Mouse (Mus musculus) CH12.LX (cell line): ENCODE measurements around the gene Nsd1. TPM values are rescaled to one million over a fixed set of nuclear protein-coding genes. Genes with fewer than 3 reads are reported as not detected.

Experiments
- DNase-seq: peaks from one replicate; pipeline ENCODE4 v3.0.0-alpha.2; 2013; ENCODE audit errors: extremely low read depth
- H3K27ac ChIP-seq: 2 replicates; pipeline ENCODE4 v1.5.1; 2012; ENCODE audit warnings: low read depth, mild to moderate bottlenecking, control low read depth, moderate library complexity; ENCODE audit not compliant: insufficient read depth
- H3K27me3 ChIP-seq: replicated peaks from 2 replicates; pipeline ENCODE3; 2012; ENCODE audit warnings: inconsistent platforms
- H3K36me3 ChIP-seq, 2 experiments: replicated peaks in 1 of 2; 2 replicates each; pipeline versions ENCODE3 to v1.6.1; 2012; ENCODE audit warnings: inconsistent platforms in 1 of 2, low read length in 1 of 2, mild to moderate bottlenecking in 1 of 2, mixed read lengths in 1 of 2, moderate library complexity in 1 of 2; ENCODE audit not compliant: control insufficient read depth in 1 of 2, insufficient read depth in 1 of 2
- H3K4me1 ChIP-seq, 2 experiments: 2 replicates each; pipeline ENCODE4 v1.6.1; 2012; ENCODE audit warnings: inconsistent platforms in 1 of 2, moderate library complexity in 1 of 2; ENCODE audit not compliant: insufficient read depth in 2 of 2, control insufficient read depth in 1 of 2
- H3K4me2 ChIP-seq: 2 replicates; pipeline ENCODE4 v1.6.1; 2012; ENCODE audit warnings: low read depth, mild to moderate bottlenecking, control low read depth; ENCODE audit not compliant: poor library complexity, insufficient read depth, severe bottlenecking
- H3K4me3 ChIP-seq, 3 experiments: fragments of 150-350 bp in 1 of 3; sonication (generic) in 1 of 3; replicated peaks in 1 of 3; 2 replicates each; pipeline versions ENCODE3 to v1.5.1; 2011 to 2012; ENCODE audit warnings: low read depth in 2 of 3, low read length in 2 of 3, mild to moderate bottlenecking in 2 of 3, moderate library complexity in 2 of 3, control low read depth in 1 of 3, improper control_type of control experiment in 1 of 3, inconsistent platforms in 1 of 3, mixed read lengths in 1 of 3; ENCODE audit not compliant: poor library complexity in 1 of 3
- H3K79me2 ChIP-seq: replicated peaks from 2 replicates; pipeline ENCODE4 v1.6.1; 2012; ENCODE audit warnings: mild to moderate bottlenecking, moderate library complexity; ENCODE audit not compliant: control insufficient read depth, poor library complexity, insufficient read depth, severe bottlenecking; ENCODE audit errors: extremely low read depth
- H3K9ac ChIP-seq: 2 replicates; pipeline ENCODE4 v1.6.1; 2012; ENCODE audit warnings: low read depth, mild to moderate bottlenecking, control low read depth, moderate library complexity; ENCODE audit not compliant: insufficient read depth
- H3K9me3 ChIP-seq: replicated peaks from 2 replicates; pipeline ENCODE3; 2012; ENCODE audit warnings: low read length, inconsistent platforms, mixed read lengths
- CHD1 ChIP-seq: IDR thresholded peaks from 2 replicates; pipeline ENCODE4 v1.6.1; 2012; ENCODE audit warnings: low read depth, low read length, improper control_type of control experiment, inconsistent platforms
- CHD2 ChIP-seq: IDR thresholded peaks from 2 replicates; pipeline ENCODE4 v1.6.1; 2011; ENCODE audit warnings: low read length, improper control_type of control experiment
- CTCF ChIP-seq, 2 experiments: IDR thresholded peaks in 1 of 2; conservative IDR thresholded peaks in 1 of 2; 2 replicates each; pipeline ENCODE4 v1.5.1; 2011 to 2012; ENCODE audit warnings: low read depth in 2 of 2, low read length in 2 of 2, improper control_type of control experiment in 1 of 2, inconsistent platforms in 1 of 2, mild to moderate bottlenecking in 1 of 2, moderate library complexity in 1 of 2
- E2F4 ChIP-seq: IDR thresholded peaks from 2 replicates; pipeline ENCODE4 v1.6.1; 2011; ENCODE audit warnings: low read depth, low read length, improper control_type of control experiment; ENCODE audit not compliant: insufficient replicate concordance
- EP300 ChIP-seq: IDR thresholded peaks from 2 replicates; pipeline ENCODE4 v1.6.1; 2011; ENCODE audit warnings: low read length, improper control_type of control experiment
- ETS1 ChIP-seq: conservative IDR thresholded peaks from 2 replicates; pipeline ENCODE4 v1.6.1; 2012; ENCODE audit warnings: low read depth, mild to moderate bottlenecking, inconsistent platforms, low read length, improper control_type of control experiment, moderate library complexity
- GABPA ChIP-seq: IDR thresholded peaks from 2 replicates; pipeline ENCODE4 v1.6.1; 2012; ENCODE audit warnings: low read depth, low read length, improper control_type of control experiment, inconsistent platforms; ENCODE audit not compliant: insufficient replicate concordance
- HCFC1 ChIP-seq: IDR thresholded peaks from 2 replicates; pipeline ENCODE4 v1.6.1; 2012; ENCODE audit warnings: low read depth, mild to moderate bottlenecking, inconsistent platforms, low read length, improper control_type of control experiment
- IRF4 ChIP-seq: IDR thresholded peaks from 2 replicates; pipeline ENCODE4 v1.6.1; 2014; ENCODE audit warnings: low read depth, mild to moderate bottlenecking, inconsistent platforms, low read length, improper control_type of control experiment
- JUN ChIP-seq: IDR thresholded peaks from 2 replicates; pipeline ENCODE4 v1.6.1; 2011; ENCODE audit warnings: low read depth, mild to moderate bottlenecking, low read length, improper control_type of control experiment, moderate library complexity; ENCODE audit not compliant: insufficient read depth
- JUND ChIP-seq: conservative IDR thresholded peaks from 2 replicates; pipeline ENCODE4 v1.6.1; 2011; ENCODE audit warnings: low read depth, low read length, improper control_type of control experiment
- MAFK ChIP-seq: IDR thresholded peaks from 2 replicates; pipeline ENCODE4 v1.6.1; 2011; ENCODE audit warnings: low read length, improper control_type of control experiment; ENCODE audit not compliant: insufficient replicate concordance
- MAX ChIP-seq: IDR thresholded peaks from 2 replicates; pipeline ENCODE4 v1.6.1; 2011; ENCODE audit warnings: low read length, improper control_type of control experiment
- MAZ ChIP-seq: IDR thresholded peaks from 2 replicates; pipeline ENCODE4 v1.6.1; 2012; ENCODE audit warnings: low read depth, mild to moderate bottlenecking, inconsistent platforms, low read length, improper control_type of control experiment, moderate library complexity
- MEF2A ChIP-seq: IDR thresholded peaks from 2 replicates; pipeline ENCODE4 v1.6.1; 2014; ENCODE audit warnings: low read depth, mild to moderate bottlenecking, inconsistent platforms, low read length, improper control_type of control experiment, borderline replicate concordance
- MXI1 ChIP-seq: IDR thresholded peaks from 2 replicates; pipeline ENCODE4 v1.6.1; 2011; ENCODE audit warnings: mild to moderate bottlenecking, low read depth, low read length, improper control_type of control experiment
- MYC ChIP-seq: IDR thresholded peaks from 2 replicates; pipeline ENCODE4 v1.6.1; 2011; ENCODE audit warnings: low read depth, mild to moderate bottlenecking, improper control_type of control experiment, low read length
- NELFE ChIP-seq: IDR thresholded peaks from 2 replicates; pipeline ENCODE4 v1.6.1; 2011; ENCODE audit warnings: low read depth, low read length, improper control_type of control experiment
- PAX5 ChIP-seq: IDR thresholded peaks from 2 replicates; pipeline ENCODE4 v1.6.1; 2012; ENCODE audit warnings: low read length, inconsistent platforms, mixed read lengths
- POLR2A ChIP-seq: IDR thresholded peaks from 2 replicates; pipeline ENCODE4 v1.6.1; 2011; ENCODE audit warnings: low read depth, mild to moderate bottlenecking, improper control_type of control experiment, low read length
- RAD21 ChIP-seq: IDR thresholded peaks from 2 replicates; pipeline ENCODE4 v1.6.1; 2011; ENCODE audit warnings: low read depth, mild to moderate bottlenecking, low read length, improper control_type of control experiment, moderate library complexity
- RCOR1 ChIP-seq: conservative IDR thresholded peaks from 2 replicates; pipeline ENCODE4 v1.6.1; 2012; ENCODE audit warnings: low read depth, mild to moderate bottlenecking, inconsistent platforms, low read length, improper control_type of control experiment
- SIN3A ChIP-seq: IDR thresholded peaks from 2 replicates; pipeline ENCODE4 v1.6.1; 2012; ENCODE audit warnings: low read length, improper control_type of control experiment, inconsistent platforms
- SMC3 ChIP-seq: IDR thresholded peaks from 2 replicates; pipeline ENCODE4 v1.6.1; 2011; ENCODE audit warnings: low read depth, low read length, improper control_type of control experiment
- TCF12 ChIP-seq: IDR thresholded peaks from 2 replicates; pipeline ENCODE4 v1.6.1; 2014; ENCODE audit warnings: low read depth, mild to moderate bottlenecking, inconsistent platforms, low read length, improper control_type of control experiment
- UBTF ChIP-seq: IDR thresholded peaks from 2 replicates; pipeline ENCODE4 v1.6.1; 2012; ENCODE audit warnings: low read depth, mild to moderate bottlenecking, inconsistent platforms, low read length, improper control_type of control experiment, moderate library complexity
- USF1 ChIP-seq: IDR thresholded peaks from 2 replicates; pipeline ENCODE4 v1.6.1; 2014; ENCODE audit warnings: low read depth, mild to moderate bottlenecking, inconsistent platforms, low read length, improper control_type of control experiment
- USF2 ChIP-seq: conservative IDR thresholded peaks from 2 replicates; pipeline ENCODE4 v1.6.1; 2011; ENCODE audit warnings: low read depth, low read length, improper control_type of control experiment
- ZKSCAN1 ChIP-seq: IDR thresholded peaks from 2 replicates; pipeline ENCODE4 v1.6.1; 2012; ENCODE audit warnings: low read depth, inconsistent platforms, low read length, improper control_type of control experiment, borderline replicate concordance
- ZNF384 ChIP-seq: IDR thresholded peaks from 2 replicates; pipeline ENCODE4 v1.6.1; 2012; ENCODE audit warnings: low read depth, low read length, improper control_type of control experiment, inconsistent platforms
- dilution Hi-C: fragments of 300-500 bp; cut with MboI; formaldehyde crosslinking; loops from 2 replicates; pipeline ENCODE4 v1.14.3; 2020; ENCODE audit warnings: low sequenced_read_pairs; ENCODE audit not compliant: extremely low pct_unique_long_range_greater_than_20kb, extremely low pct_ligation_motif_present
- in situ Hi-C: fragments of 300-500 bp; cut with MboI; formaldehyde crosslinking; loops from 3 replicates; pipeline ENCODE4 v1.14.3; 2019; ENCODE audit warnings: low sequenced_read_pairs, low pct_ligation_motif_present, low pct_unique_long_range_greater_than_20kb, mixed read lengths
- polyA plus RNA-seq: library from polyadenylated mRNA; unstranded; fragments of >175 nt; gene quantifications from 2 replicates; pipeline ENCODE4 v1.2.1, GENCODE M21; 2012; ENCODE audit warnings: low read depth; ENCODE audit not compliant: insufficient read length
- total RNA-seq, 2 experiments: library from RNA; depleted of rRNA; stranded (reverse); fragments of 300-350 nt in 1 of 2; fragments of >200 nt in 1 of 2; gene quantifications; 2 replicates each; pipeline ENCODE4 v1.2.3; 2012 to 2014

The Nsd1 gene
- total and polyA plus RNA-seq, 3 experiments = 11.8 to 13.8 (median 12.6) TPM

- Histone ChIP-seq H3K4me2 (peak overlapping the region; percentile 87), H3K9me3 (peaks cover 5% of the 10 kb centered on the region), H3K9ac (peak overlapping the region; percentile 84), H3K27ac (no peak overlapping the region), H3K27me3 (no peaks in the 10 kb centered on the region), H3K4me3 (peak overlapping the region; percentile 65 to 84 (median 75)), H3K36me3 (peaks cover 0 to 5% of the 10 kb centered on the region in 2 experiments), H3K4me1 (peaks cover 0 to 10% of the 10 kb centered on the region in 2 experiments; a peak in 1 of 4 replicates), H3K79me2 (no peaks in the 10 kb centered on the region)
- no peak for DNase-seq
- in situ Hi-C loops = no loop called here
- TF ChIP-seq ZNF384 (peak; percentile 41; the same call in 1 of the 2 replicates), CHD2 (peak; percentile 50), NELFE (no peak)
- dilution Hi-C loops = no loop called here
Observed at GRCm38 (mm10) chr13:55189531-55190107, 20.0 kb upstream of the Nsd1 start.

DNA sequence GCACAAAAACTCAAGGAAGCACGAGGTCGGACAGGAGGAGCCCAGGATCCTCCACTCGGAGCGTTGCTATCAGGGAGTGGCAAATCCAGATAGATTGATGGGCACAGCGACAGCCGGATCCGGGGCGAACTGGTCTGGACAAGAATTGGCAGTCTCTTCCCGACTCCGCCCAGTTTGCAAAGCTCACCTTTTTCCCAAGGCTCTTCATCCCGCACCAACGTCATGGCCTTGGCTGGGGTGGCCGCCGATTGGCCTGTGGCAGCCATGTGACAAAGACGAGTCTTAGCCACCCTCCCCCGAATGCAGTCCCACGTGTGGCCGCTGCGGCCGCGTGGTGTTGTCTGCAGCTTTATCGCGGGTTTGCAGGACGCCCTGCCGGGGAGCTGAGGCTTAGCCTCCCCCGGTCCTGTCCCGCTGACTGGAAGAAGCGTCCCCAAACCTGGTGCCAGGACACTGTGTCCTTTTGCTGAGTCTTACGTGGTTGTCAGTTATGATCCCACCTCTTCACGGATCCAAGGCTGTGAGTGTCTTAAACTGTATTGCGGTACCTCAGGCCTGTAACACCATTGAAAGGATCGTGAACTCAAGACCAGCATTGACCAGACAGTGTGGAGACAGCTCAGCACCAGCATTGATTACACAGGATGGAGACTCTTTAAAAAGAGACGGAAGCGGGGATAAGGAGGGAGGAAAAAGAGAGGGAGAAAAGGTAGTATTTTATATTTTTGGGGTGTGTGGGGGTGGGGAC lies 19.3 kb upstream of the Nsd1 start:
- H3K4me3 ChIP-seq = peak overlapping the region; percentile 65 to 84 (median 75)
- in situ Hi-C loops (no loop called here), dilution Hi-C loops (no loop called here)
- no peak for TF ChIP-seq MAZ
- TF ChIP-seq MXI1 = peak; percentile 99
- no peak for TF ChIP-seq CHD1
- TF ChIP-seq ZNF384 = no peak; the same call in 1 of the 2 replicates
- TF ChIP-seq UBTF = peak; percentile 87; the same call in 1 of the 2 replicates
- TF ChIP-seq NELFE = peak; percentile 68
- TF ChIP-seq ZKSCAN1 = no peak
- peak; percentile 81 for TF ChIP-seq SIN3A
- TF ChIP-seq PAX5 = no peak
- no peak for TF ChIP-seq GABPA
- no peak for TF ChIP-seq E2F4
- TF ChIP-seq MAFK = no peak
- TF ChIP-seq JUN = no peak; the same call in 1 of the 2 replicates
- TF ChIP-seq ETS1 = no peak
- TF ChIP-seq USF2 = peak; percentile 89
- peak; percentile 99 for TF ChIP-seq MAX
- TF ChIP-seq CTCF (conservative IDR thresholded peaks at IDR 0.05 in 1 of 2, IDR thresholded peaks at IDR 0.05 in 1 of 2; ENCODE audit: low read depth in 2 of 2, low read length in 2 of 2) = peak in 1 of 2 experiments; percentile 62; a peak in 2 of 4 replicates
- TF ChIP-seq USF1 = peak; percentile 93
- peak; percentile 99 for TF ChIP-seq MYC
- TF ChIP-seq IRF4 = 0 out of 2 replicates have a peak, but pooled peaks have one; percentile 48
- TF ChIP-seq EP300 = no peak
- TF ChIP-seq POLR2A = peak; percentile 86
- TF ChIP-seq MEF2A = no peak
- peak; percentile 49; the same call in 1 of the 2 replicates for TF ChIP-seq TCF12
- peak; percentile 5; the same call in 1 of the 2 replicates for TF ChIP-seq SMC3
- TF ChIP-seq JUND = no peak
- peak; percentile 35; the same call in 1 of the 2 replicates for TF ChIP-seq CHD2
- peak; percentile 56; the same call in 1 of the 2 replicates for TF ChIP-seq HCFC1
- TF ChIP-seq RAD21 = peak; percentile 30
- no peak for TF ChIP-seq RCOR1

More for the DNA sequence above, 19.3 kb upstream of the Nsd1 start:
- Histone ChIP-seq H3K27me3 (no peaks in the 10 kb centered on the region), H3K4me2 (peak overlapping the region; percentile 87), H3K27ac (peak overlapping the region; percentile 32; the same call in 1 of the 2 replicates), H3K36me3 (peaks cover 0 to 5% of the 10 kb centered on the region in 2 experiments), H3K79me2 (no peaks in the 10 kb centered on the region), H3K9ac (peak overlapping the region; percentile 84), H3K9me3 (peaks cover 5% of the 10 kb centered on the region), H3K4me1 (peaks cover 0 to 10% of the 10 kb centered on the region in 2 experiments; a peak in 1 of 4 replicates)
- peak; percentile 94 for DNase-seq
